Mouse (Mus musculus) testis, adult 2 months (tissue): ENCODE measurements around the gene Krt78. TPM values are rescaled to one million over a fixed set of nuclear protein-coding genes. Genes with fewer than 3 reads are reported as not detected.
A peak's percentile ranks its signal among the peaks of the same experiment; 100 is the strongest.

Source experiments
- H3K27ac ChIP-seq: fragments of 200-500 bp; 2 replicates; pipeline ENCODE4 v1.5.1; 2012; ENCODE audit warnings: low read depth, low read length; ENCODE audit not compliant: control insufficient read depth, insufficient read depth
- H3K27me3 ChIP-seq: fragments of 200-500 bp; 2 replicates; pipeline ENCODE4 v1.6.1; 2012; ENCODE audit warnings: mild to moderate bottlenecking, low read length, moderate library complexity; ENCODE audit not compliant: control insufficient read depth, insufficient read depth
- H3K36me3 ChIP-seq: fragments of 200-500 bp; 2 replicates; pipeline ENCODE4 v1.6.1; 2012; ENCODE audit warnings: mild to moderate bottlenecking, low read length; ENCODE audit not compliant: control insufficient read depth, insufficient read depth
- H3K4me1 ChIP-seq: fragments of 200-500 bp; 2 replicates; pipeline ENCODE4 v1.6.1; 2012; ENCODE audit warnings: low read length; ENCODE audit not compliant: control insufficient read depth, insufficient read depth
- H3K4me3 ChIP-seq: fragments of 200-500 bp; 2 replicates; pipeline ENCODE4 v1.5.1; 2012; ENCODE audit warnings: low read depth, mild to moderate bottlenecking, low read length, moderate library complexity, mixed read lengths; ENCODE audit not compliant: control insufficient read depth
- CTCF ChIP-seq: fragments of 200-500 bp; IDR thresholded peaks from 2 replicates; pipeline ENCODE4 v1.5.1; 2012; ENCODE audit warnings: low read depth, mild to moderate bottlenecking, inconsistent platforms, low read length, moderate library complexity; ENCODE audit not compliant: control insufficient read depth, insufficient read depth, insufficient replicate concordance
- POLR2A ChIP-seq: fragments of 200-500 bp; IDR thresholded peaks from 2 replicates; pipeline ENCODE4 v1.6.1; 2012; ENCODE audit warnings: low read depth, mild to moderate bottlenecking, inconsistent platforms, low read length, moderate library complexity; ENCODE audit not compliant: control insufficient read depth
- polyA plus RNA-seq: library from polyadenylated mRNA; depleted of rRNA; stranded (reverse); fragments of >200 nt; gene quantifications from 2 replicates; pipeline ENCODE4 v1.2.3, GENCODE M21; 2012

Gene Krt78
- polyA plus RNA-seq, 1 experiment, result 0.63 TPM

DNA sequence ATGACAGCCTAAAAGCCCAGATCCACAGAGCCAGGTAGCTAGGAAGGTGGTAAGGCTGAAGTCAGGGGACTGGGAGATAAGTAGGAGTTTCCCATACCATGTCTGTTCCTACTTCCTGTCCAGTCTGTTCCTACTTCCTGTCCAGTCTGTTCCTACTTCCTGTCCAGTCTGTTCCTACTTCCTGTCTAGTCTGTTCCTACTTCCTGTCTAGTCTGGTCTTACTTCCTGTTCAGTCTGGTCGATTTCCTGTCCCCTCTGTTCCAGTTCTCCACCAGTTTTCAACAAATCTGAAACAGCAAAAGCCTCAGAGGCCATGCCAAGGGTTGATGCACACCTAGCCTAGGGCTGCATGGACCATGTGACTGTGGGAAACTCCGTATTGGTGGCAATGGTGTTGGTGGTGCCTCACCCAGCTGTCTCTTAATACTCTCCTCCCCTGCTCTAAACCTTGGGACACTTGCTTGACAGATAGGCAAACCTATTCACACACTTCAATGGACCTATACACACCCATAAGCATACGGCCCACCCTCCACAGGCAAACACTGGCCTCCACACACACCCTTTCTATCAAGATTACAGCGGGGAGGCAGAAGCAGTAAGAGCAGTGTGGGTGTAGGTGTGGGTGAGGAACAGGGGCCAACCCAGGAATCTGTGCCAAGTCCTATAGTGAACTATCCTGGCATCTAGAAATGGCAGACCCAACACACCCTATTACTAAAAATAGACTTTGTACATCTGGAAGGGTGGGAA lies 41.6 kb upstream of the Krt78 start:
- Histone ChIP-seq H3K27ac (no peak overlapping the region; the same call in 1 of the 2 replicates), H3K4me3 (peak overlapping the region; percentile 86), H3K36me3 (no peaks in the 10 kb centered on the region), H3K4me1 (no peaks in the 10 kb centered on the region), H3K27me3 (no peaks in the 10 kb centered on the region)
- TF ChIP-seq POLR2A (no peak), CTCF (no peak)

DNA sequence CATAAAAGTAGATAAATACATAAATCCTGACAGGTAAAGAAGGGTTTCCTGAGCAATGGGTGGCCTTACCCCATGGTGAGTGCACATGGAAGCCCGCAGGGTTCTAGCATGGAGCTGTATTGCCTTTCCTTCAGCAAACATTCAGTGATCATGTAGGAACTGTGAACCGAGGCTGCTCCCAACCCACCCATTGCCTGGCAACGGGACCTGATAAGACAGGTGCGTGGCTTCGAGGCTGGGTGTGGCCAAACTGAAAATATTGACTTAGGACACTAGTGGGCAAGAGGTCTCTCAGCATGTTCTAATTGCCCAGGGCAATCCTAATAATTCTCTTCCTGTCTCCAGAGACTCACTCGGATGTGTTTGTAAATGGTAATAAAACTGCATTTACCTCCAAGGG lies 40.3 kb upstream of the Krt78 start:
- H3K27me3 ChIP-seq, result no peaks in the 10 kb centered on the region
- H3K27ac ChIP-seq, result no peak overlapping the region
- H3K4me3 ChIP-seq, result no peak overlapping the region
- TF ChIP-seq CTCF (no peak), POLR2A (no peak)
- no peaks in the 10 kb centered on the region for H3K36me3 ChIP-seq
- no peaks in the 10 kb centered on the region for H3K4me1 ChIP-seq

DNA sequence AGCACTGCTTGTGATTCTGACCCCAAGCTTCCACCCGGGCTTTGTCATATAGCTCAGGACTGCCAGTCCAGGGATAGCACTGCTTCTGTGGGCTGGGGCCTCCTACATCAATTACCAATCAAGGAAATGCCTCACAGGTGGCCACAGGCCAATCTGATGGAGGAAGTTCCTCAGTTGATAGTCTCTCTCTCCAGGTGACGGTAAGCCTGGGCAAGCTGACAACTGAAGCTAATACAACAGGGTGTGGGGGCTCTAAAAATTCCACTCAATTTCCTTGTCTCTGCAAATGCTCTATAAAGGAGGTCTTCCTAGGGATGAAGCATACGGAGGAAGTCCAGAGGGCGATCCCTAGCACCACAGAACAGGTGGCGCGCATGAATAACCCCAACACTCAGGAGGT lies 36.9 kb upstream of the Krt78 start:
- no peak for TF ChIP-seq POLR2A
- TF ChIP-seq CTCF, result no peak

GRCm38 (mm10) chr15:101988714-101989113 lies 34.6 kb upstream of the Krt78 start:
- Histone ChIP-seq H3K36me3 (no peaks in the 10 kb centered on the region), H3K27ac (no peak overlapping the region), H3K4me1 (peaks cover 9% of the 10 kb centered on the region), H3K27me3 (no peaks in the 10 kb centered on the region), H3K4me3 (no peak overlapping the region)
- TF ChIP-seq CTCF (peak; percentile 50; the same call in 1 of the 2 replicates), POLR2A (no peak)

More for the DNA sequence above, 36.9 kb upstream of the Krt78 start:
- Histone ChIP-seq H3K27me3 (no peaks in the 10 kb centered on the region), H3K27ac (no peak overlapping the region), H3K4me3 (no peak overlapping the region), H3K36me3 (no peaks in the 10 kb centered on the region), H3K4me1 (peaks cover 5% of the 10 kb centered on the region)

DNA sequence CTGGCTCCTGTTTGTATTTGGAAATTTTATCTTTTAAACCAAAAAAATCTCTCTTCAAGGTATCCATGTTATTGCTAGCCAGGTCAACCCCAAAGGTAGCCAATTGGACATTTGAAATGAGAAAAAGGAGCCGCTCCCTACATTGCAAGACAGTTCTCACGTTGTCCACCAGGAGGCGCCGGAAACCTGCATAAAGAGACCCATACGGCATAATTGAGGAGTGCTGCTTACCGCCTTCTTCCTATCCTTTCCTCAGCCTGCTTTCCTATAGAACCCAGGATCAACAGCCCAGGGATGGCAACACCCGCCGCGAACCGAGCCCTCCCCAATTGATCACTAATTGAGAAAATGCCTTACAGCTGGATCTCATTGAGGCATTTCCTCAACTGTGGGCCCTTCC lies 34.0 kb upstream of the Krt78 start:
- Histone ChIP-seq H3K36me3 (no peaks in the 10 kb centered on the region), H3K27ac (no peak overlapping the region), H3K4me1 (peaks cover 9% of the 10 kb centered on the region), H3K4me3 (no peak overlapping the region), H3K27me3 (no peaks in the 10 kb centered on the region)
- no peak for TF ChIP-seq POLR2A
- peak; percentile 88; the same call in 1 of the 2 replicates for TF ChIP-seq CTCF

DNA sequence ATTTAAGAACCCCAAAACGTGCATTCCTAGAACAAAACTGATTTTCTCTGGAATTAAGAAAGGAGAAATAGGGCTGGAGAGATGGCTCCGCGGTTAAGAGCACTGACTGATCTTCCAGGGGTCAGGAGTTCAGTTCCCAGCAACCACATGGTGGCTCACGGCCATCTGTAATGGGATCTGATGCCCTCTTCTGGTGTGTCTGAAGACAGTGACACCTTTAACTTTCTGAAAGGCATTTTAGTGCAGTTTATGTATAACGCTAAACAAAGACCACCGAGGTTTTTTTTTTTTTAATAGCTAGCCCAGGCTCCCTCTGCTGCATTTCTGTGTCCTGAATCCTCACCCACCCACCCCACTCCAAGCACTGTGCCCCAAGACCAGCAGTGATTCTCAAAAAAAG lies 30.7 kb upstream of the Krt78 start:
- Histone ChIP-seq H3K27ac (no peak overlapping the region), H3K4me3 (no peak overlapping the region)
- TF ChIP-seq CTCF (no peak), POLR2A (no peak)

DNA sequence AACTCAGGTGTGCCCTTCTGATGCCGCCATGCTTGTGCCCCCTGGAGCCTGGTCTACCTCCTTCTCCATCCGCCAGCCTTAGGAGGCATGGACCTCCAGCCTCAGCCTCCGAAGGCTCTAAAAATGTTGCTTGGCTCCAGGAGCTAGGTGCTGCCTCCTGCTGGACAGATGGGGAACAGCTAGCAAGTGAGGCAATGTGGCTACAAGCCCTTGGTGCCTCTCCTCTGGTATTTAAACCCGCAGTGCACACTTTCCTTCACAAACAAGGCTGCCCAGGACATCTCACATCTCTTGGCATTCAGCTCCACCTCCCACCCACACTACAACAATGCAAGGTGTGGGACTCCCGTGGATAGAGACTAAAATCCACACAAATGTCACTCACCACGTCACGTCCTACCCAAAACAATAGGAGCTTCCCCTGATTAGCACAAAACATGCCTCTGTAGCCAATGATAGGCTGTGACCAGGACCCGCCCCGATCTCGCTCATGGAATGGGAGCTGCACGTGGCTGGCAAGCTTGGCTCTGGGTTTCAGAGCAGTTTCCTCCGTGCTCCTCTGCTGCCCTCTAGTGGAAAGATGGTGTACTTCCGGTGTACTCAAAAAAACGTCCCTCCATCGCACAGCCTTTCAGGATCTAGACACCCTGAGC lies 30.0 kb upstream of the Krt78 start:
- Histone ChIP-seq H3K27ac (peak overlapping the region; percentile 64), H3K27me3 (no peaks in the 10 kb centered on the region), H3K4me3 (peak overlapping the region; percentile 54), H3K4me1 (peaks cover 9% of the 10 kb centered on the region), H3K36me3 (no peaks in the 10 kb centered on the region)
- TF ChIP-seq CTCF (peak; percentile 97), POLR2A (no peak)

More for the DNA sequence above, 30.7 kb upstream of the Krt78 start:
- H3K36me3 ChIP-seq, result no peaks in the 10 kb centered on the region
- no peaks in the 10 kb centered on the region for H3K27me3 ChIP-seq
- H3K4me1 ChIP-seq, result peaks cover 9% of the 10 kb centered on the region
